Mouse (Mus musculus) intestine, embryonic 14.5 days (tissue): ENCODE data around the gene Hoxd13. TPM values are rescaled to one million over a fixed set of nuclear protein-coding genes. Genes with fewer than 3 reads are reported as not detected.

ENCODE experiments used
- ATAC-seq: fragments of 200-750 bp; cut with Nextera tagmentation; replicated peaks from 2 replicates; pipeline ENCODE4 v1.8.0; 2017; ENCODE audit warnings: low read depth, moderate number of reproducible peaks, moderate TSS enrichment, moderate library complexity; ENCODE audit not compliant: low FRiP score, low TSS enrichment
- DNase-seq: peaks from one replicate; pipeline ENCODE4 v3.0.0-alpha.2; 2018; ENCODE audit warnings: low spot score
- H3K27ac ChIP-seq: fragments of 300-500 bp; sonication (generic); 2 replicates; pipeline ENCODE4 v1.5.1; 2014; ENCODE audit warnings: low read depth, mild to moderate bottlenecking, control low read depth
- H3K27me3 ChIP-seq: fragments of 300-500 bp; sonication (generic); replicated peaks from 2 replicates; pipeline ENCODE4 v1.6.1; 2014; ENCODE audit warnings: low read length, control low read depth; ENCODE audit not compliant: control insufficient read depth, insufficient read depth
- H3K36me3 ChIP-seq: fragments of 300-500 bp; sonication (generic); 2 replicates; pipeline ENCODE4 v1.6.1; 2014; ENCODE audit warnings: low read length, control low read depth; ENCODE audit not compliant: control insufficient read depth, insufficient read depth
- H3K4me1 ChIP-seq: fragments of 300-500 bp; sonication (generic); replicated peaks from 2 replicates; pipeline ENCODE4 v1.6.1; 2014; ENCODE audit warnings: low read length, control low read depth, mixed read lengths; ENCODE audit not compliant: control insufficient read depth, insufficient read depth
- H3K4me2 ChIP-seq: fragments of 300-500 bp; sonication (generic); 2 replicates; pipeline ENCODE4 v1.6.1; 2014; ENCODE audit warnings: low read length
- H3K4me3 ChIP-seq: fragments of 300-500 bp; sonication (generic); 2 replicates; pipeline ENCODE4 v1.5.1; 2014; ENCODE audit warnings: low read depth, low read length, control low read depth, mixed read lengths
- H3K9ac ChIP-seq: fragments of 300-500 bp; sonication (generic); 2 replicates; pipeline ENCODE4 v1.6.1; 2014; ENCODE audit warnings: mild to moderate bottlenecking, low read length
- H3K9me3 ChIP-seq: fragments of 300-500 bp; sonication (generic); 2 replicates; pipeline ENCODE4 v1.6.1; 2016; ENCODE audit warnings: low read length, control low read depth; ENCODE audit not compliant: control insufficient read depth
- WGBS: fragments of 180-500 bp; shearing (Covaris S2); extraction: QIAGEN DNeasy Blood & Tissue Kit; methylation state at CpG from one replicate; pipeline ENCODE4 v1.1.7; 2014; 5-methylcytosine and 5-hydroxymethylcytosine counted together
- polyA plus RNA-seq: library from polyadenylated mRNA; unstranded; fragments of >200 nt; fragmentation: Nextera tagmentation; extraction: Ambion mirVana; gene quantifications from 2 replicates; pipeline ENCODE4 v1.2.1, GENCODE M21; 2014

Hoxd13 gene
- polyA plus RNA-seq, 1 experiment from 2014 or later, result not detected

GRCm38 (mm10) chr2:74703317-74703716, 35.2 kb downstream of the Hoxd13 start:
- ATAC-seq, result no peak
- no peak for DNase-seq
- H3K9me3 ChIP-seq, result no peaks in the 10 kb centered on the region
- H3K27me3 ChIP-seq, result peaks cover 94% of the 10 kb centered on the region
- H3K4me1 ChIP-seq, result no peaks in the 10 kb centered on the region
- no peaks in the 10 kb centered on the region for H3K36me3 ChIP-seq
- H3K4me3 ChIP-seq, result peak overlapping the region; percentile 52; the same call in 1 of the 2 replicates
- 0 out of 2 replicates have a peak overlapping the region, but pooled peaks have one; percentile 72 for H3K9ac ChIP-seq
- H3K27ac ChIP-seq, result peak overlapping the region; percentile 82; the same call in 1 of the 2 replicates
- H3K4me2 ChIP-seq, result peak overlapping the region; percentile 64
- 27% methylated on average over 10 of the region's 10 CpGs for WGBS

- H3K4me2 ChIP-seq, result peak overlapping the region; percentile 64
- ATAC-seq (no peak), DNase-seq (no peak)
- peaks cover 94% of the 10 kb centered on the region for H3K27me3 ChIP-seq
- no peaks in the 10 kb centered on the region for H3K4me1 ChIP-seq
- no peaks in the 10 kb centered on the region for H3K36me3 ChIP-seq
- H3K9ac ChIP-seq, result peak overlapping the region; percentile 72
- H3K27ac ChIP-seq, result peak overlapping the region; percentile 82
- peak overlapping the region; percentile 52 for H3K4me3 ChIP-seq
- H3K9me3 ChIP-seq, result no peaks in the 10 kb centered on the region
- 7% methylated on average over 26 of the region's 26 CpGs for WGBS
These were observed 35.7 kb downstream of the Hoxd13 start for GRCm38 (mm10) chr2:74703720-74704392.

DNA sequence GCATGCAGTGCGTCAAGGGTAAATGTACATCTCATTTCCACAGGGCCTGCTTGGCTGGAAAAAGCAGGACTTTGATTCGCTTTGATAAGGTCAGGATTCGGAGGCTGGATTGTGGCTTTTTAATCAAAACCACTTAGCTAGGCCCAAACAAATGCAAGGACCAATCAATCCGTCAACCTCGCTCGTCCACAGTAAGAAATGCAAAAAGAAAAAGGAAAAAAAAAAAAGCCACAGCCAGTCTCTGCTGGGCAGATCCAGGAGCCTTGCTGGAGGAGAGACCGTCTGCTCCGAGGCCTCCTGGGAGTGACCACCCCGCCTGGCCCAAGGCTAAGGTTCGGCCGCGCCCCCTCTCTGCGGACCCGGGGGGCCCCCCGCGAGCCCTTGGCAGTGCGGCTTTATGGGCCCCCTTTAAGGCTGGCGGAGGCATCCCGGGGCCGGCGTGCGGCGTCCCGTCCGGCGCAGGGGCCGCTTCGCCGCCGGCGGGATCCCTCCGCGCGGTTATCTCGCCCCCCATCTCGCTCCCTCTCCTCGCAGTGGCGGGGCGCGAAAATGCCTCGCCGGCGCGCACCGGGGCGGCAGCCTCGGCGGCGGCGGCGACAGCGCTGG, 36.4 kb downstream of the Hoxd13 start, which contains the start of gene Hoxd8:
Gene Hoxd8 (plus strand): TSS at position 223 of the 606 bp plus-strand sequence.
- Histone ChIP-seq H3K27ac (peak within 1 kb of the TSS; percentile 82), H3K4me2 (peak within 1 kb of the TSS; percentile 64), H3K4me3 (peak within 1 kb of the TSS; percentile 52), H3K4me1 (no peaks in the 10 kb centered on the region), H3K9me3 (no peaks in the 10 kb centered on the region), H3K36me3 (no peaks in the 10 kb centered on the region), H3K9ac (peak within 1 kb of the TSS; percentile 72), H3K27me3 (peaks cover 94% of the 10 kb centered on the region)
- peak; percentile 17; the same call in 1 of the 2 replicates for ATAC-seq
- 1% methylated on average over 38 of the region's 52 CpGs for WGBS
- peak; percentile 86 for DNase-seq

DNA sequence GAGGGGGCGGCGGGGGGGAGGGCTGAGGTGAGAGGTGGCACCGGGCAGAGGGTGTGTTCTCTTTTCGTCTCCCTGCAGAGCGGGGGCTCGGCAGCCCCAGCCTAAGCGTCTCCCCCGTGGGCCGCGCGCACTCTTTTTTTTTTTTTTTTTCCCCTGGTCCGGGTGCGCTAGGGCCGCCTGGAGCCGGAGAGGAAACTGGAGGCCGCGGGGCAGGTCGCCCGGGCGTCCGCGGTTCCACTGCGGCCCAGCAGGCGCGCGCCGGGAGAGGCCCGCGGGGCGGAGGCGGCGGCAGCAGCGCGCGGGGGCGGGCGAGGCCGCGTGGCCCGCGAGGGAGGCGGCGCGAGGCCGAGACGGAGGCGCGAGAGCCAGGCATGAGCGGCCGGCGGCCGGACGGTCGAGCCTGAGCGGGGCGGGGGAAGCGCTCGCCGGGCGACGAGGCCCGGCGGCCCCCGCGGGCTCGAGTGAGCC, 36.9 kb downstream of the Hoxd13 start:
- Histone ChIP-seq H3K4me2 (peak overlapping the region; percentile 64), H3K9ac (peak overlapping the region; percentile 72), H3K27ac (peak overlapping the region; percentile 82), H3K27me3 (peaks cover 94% of the 10 kb centered on the region), H3K4me1 (no peaks in the 10 kb centered on the region), H3K4me3 (peak overlapping the region; percentile 52), H3K9me3 (no peaks in the 10 kb centered on the region), H3K36me3 (no peaks in the 10 kb centered on the region)
- WGBS, result 0% methylated on average over 41 of the region's 66 CpGs
- ATAC-seq (0 out of 2 replicates have a peak, but pooled peaks have one; percentile 11), DNase-seq (no peak)

DNA sequence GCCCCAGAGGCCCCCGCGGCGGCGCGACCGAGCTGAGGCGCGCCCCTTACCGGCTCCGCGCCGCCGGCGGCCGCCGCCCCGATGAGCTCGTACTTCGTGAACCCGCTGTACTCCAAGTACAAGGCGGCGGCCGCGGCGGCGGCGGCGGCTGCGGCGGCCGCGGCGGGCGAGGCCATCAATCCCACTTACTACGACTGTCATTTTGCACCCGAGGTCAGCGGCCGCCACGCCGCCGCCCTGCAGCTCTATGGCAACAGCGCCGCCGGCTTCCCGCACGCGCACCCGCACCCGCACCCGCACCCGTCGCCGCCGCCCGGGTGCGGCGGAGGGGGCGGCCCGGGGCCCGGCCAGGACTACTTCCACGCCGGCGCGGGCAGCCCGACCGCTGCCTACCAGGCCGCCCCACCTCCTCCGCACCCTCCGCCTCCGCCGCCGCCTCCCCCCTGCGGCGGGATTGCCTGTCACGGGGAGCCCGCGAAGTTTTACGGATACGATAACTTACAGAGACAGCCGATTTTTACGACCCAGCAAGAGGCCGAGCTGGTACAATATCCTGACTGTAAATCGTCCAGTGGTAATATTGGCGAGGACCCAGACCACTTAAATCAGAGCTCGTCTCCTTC, 37.5 kb downstream of the Hoxd13 start:
- H3K36me3 ChIP-seq, result no peaks in the 10 kb centered on the region
- ATAC-seq (peak; percentile 53), DNase-seq (no peak)
- peak overlapping the region; percentile 52 for H3K4me3 ChIP-seq
- under 1% methylated on average over 63 of the region's 85 CpGs for WGBS
- H3K9me3 ChIP-seq, result no peaks in the 10 kb centered on the region
- H3K27ac ChIP-seq, result peak overlapping the region; percentile 82
- peaks cover 93% of the 10 kb centered on the region for H3K27me3 ChIP-seq
- no peaks in the 10 kb centered on the region for H3K4me1 ChIP-seq
- H3K4me2 ChIP-seq, result peak overlapping the region; percentile 64
- peak overlapping the region; percentile 72 for H3K9ac ChIP-seq

GRCm38 (mm10) chr2:74706393-74706960, 38.4 kb downstream of the Hoxd13 start:
- H3K27me3 ChIP-seq, result peaks cover 90% of the 10 kb centered on the region
- peak overlapping the region; percentile 52 for H3K4me3 ChIP-seq
- WGBS, result 7% methylated on average over 13 of the region's 13 CpGs
- peak overlapping the region; percentile 72 for H3K9ac ChIP-seq
- H3K4me1 ChIP-seq, result no peaks in the 10 kb centered on the region
- H3K36me3 ChIP-seq, result no peaks in the 10 kb centered on the region
- peak overlapping the region; percentile 64 for H3K4me2 ChIP-seq
- DNase-seq (no peak), ATAC-seq (no peak)
- peak overlapping the region; percentile 69 for H3K27ac ChIP-seq
- no peaks in the 10 kb centered on the region for H3K9me3 ChIP-seq

GRCm38 (mm10) chr2:74707599-74707998, 39.5 kb downstream of the Hoxd13 start:
- Histone ChIP-seq H3K9me3 (no peaks in the 10 kb centered on the region), H3K36me3 (no peaks in the 10 kb centered on the region), H3K4me1 (no peaks in the 10 kb centered on the region), H3K4me2 (peak overlapping the region; percentile 64), H3K27me3 (peaks cover 85% of the 10 kb centered on the region), H3K27ac (no peak overlapping the region), H3K4me3 (peak overlapping the region; percentile 52), H3K9ac (peak overlapping the region; percentile 34; the same call in 1 of the 2 replicates)
- WGBS, result 33% methylated on average over 7 of the region's 7 CpGs
- DNase-seq, result no peak
- no peak for ATAC-seq

DNA sequence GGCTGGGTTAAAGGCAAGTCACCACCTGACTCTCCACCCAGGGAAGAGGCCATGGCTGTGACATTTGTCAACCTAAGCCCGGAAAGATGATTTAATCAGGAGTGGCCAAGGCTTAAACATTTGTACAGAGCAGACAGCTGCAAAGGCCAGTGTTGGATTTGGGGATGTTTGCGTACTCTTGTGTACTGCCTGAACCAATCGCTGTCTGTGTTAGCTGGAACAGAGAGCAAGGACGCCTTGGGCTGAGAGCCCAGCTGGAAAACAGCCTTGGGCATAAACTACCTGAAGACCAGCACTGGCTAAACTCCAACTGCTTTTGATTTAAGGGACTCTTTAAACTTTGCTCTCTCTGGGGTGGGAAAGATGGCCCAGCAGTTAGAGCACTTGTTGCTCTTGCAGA, 40.6 kb downstream of the Hoxd13 start:
- Histone ChIP-seq H3K9ac (no peak overlapping the region), H3K4me1 (no peaks in the 10 kb centered on the region), H3K9me3 (no peaks in the 10 kb centered on the region), H3K27ac (no peak overlapping the region), H3K27me3 (peaks cover 85% of the 10 kb centered on the region), H3K4me3 (no peak overlapping the region), H3K4me2 (no peak overlapping the region), H3K36me3 (no peaks in the 10 kb centered on the region)
- ATAC-seq (no peak), DNase-seq (no peak)
- 37% methylated on average over 4 of the region's 4 CpGs for WGBS
